Mouse (Mus musculus): ENCODE data around the gene Naa80.
A peak's percentile ranks its signal among the peaks of the same experiment; 100 is the strongest.

Naa80 gene

DNA sequence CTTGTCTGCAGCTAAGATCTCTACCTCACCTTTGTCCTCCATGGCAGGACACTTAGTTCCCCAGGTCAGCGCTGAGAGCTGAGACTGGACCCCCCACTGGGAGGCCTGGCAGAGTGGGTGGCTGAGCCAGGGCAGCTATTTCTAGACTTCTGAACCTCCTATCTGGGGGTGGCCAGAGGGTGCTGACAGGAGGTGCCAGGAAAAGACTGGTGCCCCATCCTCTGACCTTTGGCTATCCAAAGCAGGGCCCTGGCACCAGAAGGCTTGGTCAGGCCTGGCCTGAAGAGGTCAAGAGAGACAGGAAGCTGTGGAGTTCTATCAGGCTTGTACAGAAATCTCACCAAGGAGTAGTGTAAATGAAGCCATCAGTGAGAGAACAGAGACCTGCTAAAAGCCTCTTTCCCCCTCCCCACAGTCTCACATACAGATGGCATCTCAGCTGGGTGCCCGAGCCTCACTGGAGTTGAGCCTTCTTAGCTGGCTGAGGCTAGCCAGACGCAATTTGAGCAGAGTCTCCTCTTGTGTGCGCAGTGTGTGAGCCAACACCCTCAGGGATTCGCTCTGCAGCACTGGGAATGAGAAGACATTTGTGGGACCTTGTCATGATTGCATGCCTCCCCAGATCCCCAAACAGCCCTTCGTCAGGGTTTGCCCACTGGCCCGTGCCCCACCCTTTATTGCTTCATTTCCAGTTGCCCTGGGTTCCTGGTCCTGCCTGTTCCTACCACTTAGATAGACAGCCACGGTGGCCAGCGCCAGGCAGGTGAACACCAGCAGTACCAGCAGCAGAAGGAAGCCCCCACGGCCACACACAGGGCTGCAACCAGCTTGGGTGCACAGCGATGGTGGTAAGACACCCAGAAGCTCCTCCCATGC, 14.7 kb downstream of the Naa80 start:
- no peak for DNase-seq (ENCODE audit: low read depth in 2 of 2, low spot score in 2 of 2)

DNA sequence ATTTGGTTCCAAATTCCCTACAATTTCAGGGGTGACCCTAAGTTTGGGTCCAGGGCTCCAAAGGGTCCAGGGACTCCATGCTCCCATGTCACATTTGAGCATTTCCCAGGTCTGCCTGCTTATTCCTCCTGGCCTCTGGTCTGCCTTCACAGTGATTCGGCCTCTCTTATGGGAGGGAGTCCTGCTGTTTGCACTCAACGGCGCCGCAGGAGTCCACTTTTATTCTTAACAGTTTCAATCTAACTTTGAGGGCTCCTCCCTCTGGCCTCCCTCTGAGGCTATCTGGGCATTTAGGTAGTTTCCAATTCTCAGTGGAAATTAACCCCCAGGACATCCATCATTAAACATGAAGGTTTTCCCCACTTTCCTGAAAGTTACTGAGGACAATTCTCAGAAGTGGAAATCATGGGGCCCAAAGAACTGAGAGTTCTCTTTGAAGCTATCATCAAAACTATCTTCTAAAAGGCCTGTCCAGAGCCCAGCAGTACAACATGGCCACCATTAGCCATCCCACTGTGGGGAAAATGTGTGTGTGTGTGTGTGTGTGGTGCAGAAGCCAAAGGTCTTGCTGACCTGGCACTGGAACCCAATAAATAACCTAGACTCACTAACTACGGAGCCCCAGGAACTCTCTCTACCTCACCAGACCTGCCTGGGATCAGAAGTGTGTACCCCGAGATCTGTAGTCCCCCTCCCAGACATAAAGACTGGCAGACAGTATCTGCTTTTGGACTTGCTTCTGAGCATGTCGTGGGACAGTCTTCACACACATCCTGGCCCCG, 15.8 kb downstream of the Naa80 start:
- no peak for DNase-seq (ENCODE audit: low read depth in 2 of 2, low spot score in 2 of 2)

DNA sequence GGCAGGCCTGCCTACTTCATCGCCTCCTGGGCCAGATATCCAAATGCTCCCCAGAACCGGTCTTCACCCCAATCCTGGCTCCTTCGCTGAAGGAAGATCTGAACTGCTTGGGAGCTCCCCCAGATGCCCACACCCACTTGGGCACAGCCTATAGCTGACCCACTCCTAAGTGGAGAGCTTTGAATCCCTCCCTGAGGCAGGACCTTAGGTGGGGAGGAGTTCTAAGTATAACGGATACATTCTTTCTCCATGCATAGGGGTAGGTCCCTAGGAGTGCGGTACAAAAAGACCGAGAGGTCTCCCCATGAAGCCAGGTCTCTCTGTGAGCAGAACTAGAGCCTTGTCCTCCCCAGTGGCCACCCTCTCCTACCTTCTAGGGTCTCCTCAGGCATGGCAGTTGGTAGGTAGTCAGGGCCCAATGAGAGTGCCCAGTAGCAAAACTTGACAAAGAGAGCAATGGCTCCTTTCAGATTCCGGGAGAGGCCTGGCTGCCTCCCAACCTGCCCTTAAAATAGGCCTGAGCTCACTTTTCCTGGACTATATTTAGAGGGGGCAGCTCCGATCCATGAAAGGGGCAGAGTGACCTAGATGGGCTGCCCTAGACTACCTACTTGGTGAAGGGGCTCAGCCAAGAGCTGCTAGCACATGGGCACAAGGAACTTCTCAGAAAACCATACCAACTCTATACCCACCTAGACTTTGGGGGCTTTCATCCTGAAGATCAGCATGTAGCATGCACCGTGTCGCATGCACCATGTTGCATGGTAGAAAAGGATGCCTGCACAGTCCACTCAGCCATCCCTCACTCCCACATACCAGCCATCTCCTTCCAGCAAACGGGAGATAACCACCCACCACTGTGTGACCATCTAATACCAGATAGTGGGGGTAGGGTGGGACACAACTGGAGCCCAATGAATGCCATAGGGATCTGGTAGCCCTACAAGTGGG, 18.2 kb downstream of the Naa80 start:
- DNase-seq (ENCODE audit: low read depth in 2 of 2, low spot score in 2 of 2) = no peak

DNA sequence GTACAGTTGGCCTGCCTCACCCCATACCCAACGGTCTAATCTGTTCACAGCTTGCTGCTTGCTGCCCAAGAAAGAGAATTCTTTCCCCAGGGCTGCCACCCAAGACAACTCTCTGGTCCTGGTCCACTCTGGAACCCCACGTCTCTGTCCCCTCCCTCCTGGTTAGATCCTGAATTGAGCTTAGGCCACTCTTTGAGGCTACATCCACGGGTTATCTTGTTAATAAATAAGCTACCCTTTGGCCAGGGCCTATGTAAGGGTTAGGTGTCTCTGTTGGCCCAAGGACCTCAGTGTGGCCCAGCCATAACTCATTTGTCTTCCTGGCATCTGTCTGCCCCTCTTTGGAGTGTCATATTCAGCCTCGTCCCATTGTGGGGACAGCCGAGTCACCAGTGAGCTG, 19.7 kb downstream of the Naa80 start:
- no peak for DNase-seq (ENCODE audit: low read depth in 2 of 2, low spot score in 2 of 2)

DNA sequence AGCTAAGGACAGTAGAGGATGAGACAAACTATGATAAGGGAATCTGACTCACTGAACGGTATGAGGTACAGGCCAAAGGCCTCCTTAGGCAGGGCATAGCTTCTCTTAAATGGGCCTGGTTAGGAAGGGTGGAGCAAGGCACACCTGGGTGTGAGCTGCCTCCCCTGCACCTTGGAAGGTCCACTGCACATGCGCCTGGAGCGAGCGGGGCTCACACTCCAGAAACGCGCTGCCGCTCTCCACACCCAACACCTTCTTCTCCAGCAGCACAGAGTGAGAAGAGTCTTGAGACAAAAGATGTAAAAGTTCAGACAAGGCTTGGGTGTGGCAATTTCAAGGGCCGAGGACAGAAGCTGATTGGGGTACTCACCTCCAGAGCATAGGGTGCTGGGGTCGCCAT, 20.7 kb downstream of the Naa80 start:
- no peak for DNase-seq (ENCODE audit: low read depth in 2 of 2, low spot score in 2 of 2)

DNA sequence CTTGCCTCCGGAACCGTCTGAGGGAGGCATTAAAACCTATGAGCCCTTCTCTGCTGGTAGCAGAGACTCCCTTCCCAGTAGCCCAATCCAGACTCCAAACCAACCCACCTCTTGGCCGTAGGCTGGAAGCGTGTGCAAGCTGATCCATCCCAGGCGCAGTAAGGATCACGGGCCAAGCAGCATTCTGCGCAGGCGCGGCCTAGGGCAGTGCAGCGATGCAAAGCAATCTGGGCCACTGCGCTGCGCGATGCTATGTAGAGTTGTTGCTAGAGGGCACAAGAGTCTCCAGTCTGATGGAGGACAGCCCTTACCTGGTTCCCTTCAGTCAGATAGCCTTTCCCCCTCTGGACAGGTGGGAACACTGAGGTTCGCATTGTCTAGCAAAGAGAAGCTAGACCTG, 21.2 kb downstream of the Naa80 start:
- no peak for DNase-seq (ENCODE audit: low read depth in 2 of 2, low spot score in 2 of 2)

DNA sequence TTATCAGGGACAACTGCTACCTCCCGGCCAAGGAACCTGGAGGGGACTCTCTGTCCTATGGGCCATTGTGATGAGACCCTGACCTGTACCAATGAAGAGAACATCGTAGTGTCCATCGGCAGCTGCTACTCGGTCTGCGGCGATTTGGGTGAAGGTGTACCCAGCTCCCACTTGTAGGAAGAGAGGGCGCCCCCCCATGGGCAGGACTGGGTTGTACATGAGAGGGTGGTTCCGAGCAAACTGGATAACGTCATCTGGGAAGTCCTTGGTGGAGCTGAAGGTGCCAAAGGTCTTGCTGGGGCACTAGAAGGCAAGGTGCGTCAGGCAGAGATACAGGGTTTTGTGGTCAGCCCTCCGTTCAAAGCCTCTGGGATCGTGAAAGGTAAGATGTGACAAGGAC, 22.1 kb downstream of the Naa80 start:
- DNase-seq (ENCODE audit: low read depth in 2 of 2, low spot score in 2 of 2) = no peak

DNA sequence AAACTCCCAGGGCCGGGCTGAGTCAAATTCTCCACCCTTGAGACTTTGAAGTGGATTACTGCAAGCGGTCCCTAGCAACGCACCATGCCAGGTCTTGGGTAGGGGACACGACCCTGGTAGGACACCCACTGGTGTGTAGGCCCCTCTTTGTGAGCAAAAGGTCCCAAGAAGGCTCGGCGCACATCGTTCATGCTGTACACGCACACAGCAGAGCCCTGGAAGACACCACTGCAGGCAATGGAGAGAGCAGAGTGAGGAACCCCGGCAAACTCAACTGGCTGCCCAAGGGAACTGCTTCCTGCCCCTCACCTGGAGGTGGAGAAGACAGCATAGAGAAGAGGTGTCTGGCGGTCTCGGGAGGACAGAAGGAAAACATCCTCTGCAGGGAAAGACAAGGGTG, 22.6 kb downstream of the Naa80 start:
- no peak for DNase-seq (ENCODE audit: low read depth in 2 of 2, low spot score in 2 of 2)

DNA sequence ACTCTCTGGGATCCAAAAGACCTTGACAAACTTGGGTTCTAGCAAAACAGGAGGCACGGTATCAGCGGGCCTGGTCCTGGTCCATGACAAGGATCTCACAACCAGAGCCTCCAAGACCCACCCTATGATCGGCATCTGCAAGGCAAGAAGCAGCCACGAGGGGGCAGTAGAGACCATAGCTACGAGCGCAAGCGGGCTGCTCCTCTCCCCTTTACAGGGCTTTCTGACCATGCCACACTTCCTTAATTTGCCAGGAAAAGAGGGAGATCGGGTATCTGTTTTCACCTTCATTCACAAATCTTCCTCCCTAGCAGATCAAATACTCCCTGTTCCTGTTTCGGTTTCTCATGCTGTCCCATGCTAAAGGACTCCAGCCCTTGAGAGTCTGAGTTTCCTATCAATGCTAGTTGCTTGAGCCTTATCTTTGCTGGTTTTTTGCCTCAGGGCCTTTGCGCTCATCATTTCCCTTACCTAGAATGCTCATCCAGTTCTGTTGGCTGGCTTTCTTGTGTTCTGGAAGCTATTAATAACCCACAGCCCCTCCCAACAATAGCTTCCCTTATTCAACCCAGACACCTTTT, 23.5 kb downstream of the Naa80 start:
- peak; percentile 89 to 90 for DNase-seq (ENCODE audit: low read depth in 2 of 2, low spot score in 2 of 2)

DNA sequence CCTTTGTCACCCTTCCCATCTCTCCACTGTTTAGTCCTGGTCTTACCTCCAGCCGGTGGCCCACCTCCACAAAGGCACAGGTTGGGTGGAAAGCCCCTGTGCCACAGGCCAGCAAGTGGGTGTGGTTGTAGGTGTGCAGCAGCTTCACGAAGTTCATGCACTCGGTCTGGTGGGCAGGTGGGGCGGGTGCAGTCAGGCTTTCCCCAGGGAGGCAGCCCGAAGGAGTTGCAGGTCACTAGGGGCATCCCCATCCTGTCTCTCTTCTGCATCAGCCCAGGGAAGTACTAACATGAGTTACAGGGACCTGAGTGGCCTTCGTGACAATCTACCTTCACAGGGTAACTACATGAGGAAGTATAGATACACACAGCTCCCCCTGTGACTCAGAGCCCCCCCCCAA, 24.6 kb downstream of the Naa80 start:
- no peak for DNase-seq (ENCODE audit: low read depth in 2 of 2, low spot score in 2 of 2)

DNA sequence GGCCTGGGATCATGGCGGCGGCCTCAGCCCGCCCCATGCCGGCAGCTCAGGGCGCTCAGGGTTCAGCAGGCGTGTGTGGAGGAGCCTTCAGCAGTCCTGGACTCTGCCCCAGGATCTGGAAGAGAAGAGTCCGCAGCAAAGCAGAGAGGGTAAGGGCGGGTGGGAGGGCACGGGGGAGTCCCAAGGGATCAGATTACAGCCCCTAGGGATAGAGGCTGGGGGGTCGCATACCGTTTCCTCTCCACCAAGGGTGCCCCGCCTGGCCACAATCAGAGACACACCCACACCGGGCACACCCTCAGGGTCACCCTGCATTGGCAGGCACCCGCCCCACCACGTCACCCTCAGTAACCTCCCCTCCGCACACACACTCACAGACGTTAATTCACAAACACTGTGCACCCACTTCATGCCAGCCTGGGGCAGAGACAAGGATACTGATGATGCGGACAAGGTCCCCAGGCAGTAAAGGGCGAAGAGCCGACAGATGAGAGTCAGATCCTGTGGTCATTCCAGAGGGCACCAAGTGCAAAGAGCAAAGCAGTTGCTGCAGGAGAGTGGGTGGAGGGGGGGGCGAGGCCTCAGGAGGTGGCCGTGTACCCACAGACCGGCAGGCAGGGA, 26.5 kb downstream of the Naa80 start:
- no peak for DNase-seq (ENCODE audit: low read depth in 2 of 2, low spot score in 2 of 2)

DNA sequence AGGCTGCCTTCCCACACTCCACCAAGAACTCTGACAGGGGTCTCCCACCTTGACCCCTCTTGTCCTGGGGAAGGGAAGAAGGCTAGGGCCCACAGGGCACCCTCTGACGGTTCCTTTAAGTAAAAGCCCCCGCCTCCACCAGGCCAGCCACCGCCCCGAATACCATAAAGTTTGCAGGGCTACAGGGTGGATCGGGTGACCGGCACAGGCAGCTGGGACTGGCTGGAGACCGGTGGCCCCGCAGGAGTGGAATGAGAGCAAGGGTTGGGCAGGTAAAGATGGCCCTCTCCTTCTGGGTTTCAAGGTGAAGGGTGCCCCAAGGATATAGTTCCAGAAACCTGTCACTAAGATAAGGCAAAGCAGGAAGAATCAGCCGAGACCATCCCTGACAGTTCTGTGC, 27.9 kb downstream of the Naa80 start:
- no peak for DNase-seq (ENCODE audit: low read depth in 2 of 2, low spot score in 2 of 2)

DNA sequence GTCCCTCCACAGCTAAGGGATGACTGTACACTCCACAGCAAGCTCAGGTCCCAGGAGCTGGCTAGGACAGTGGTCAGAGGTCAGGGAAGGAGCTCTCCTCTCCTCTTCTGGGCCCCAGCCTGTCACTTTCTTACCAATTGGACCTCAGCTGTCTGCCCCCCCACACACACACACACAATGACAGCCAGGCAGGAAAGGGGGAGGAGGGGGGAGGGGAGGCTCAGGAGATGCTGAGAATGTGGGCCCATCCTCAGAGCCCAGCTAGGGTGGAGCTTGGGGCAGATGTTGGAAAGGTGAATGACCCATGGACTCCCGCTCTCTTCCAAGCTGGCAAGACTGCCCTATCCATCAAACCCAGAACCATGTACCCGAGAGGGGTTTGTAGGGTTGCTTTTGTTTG, 28.3 kb downstream of the Naa80 start:
- DNase-seq (ENCODE audit: low read depth in 2 of 2, low spot score in 2 of 2) = no peak

DNA sequence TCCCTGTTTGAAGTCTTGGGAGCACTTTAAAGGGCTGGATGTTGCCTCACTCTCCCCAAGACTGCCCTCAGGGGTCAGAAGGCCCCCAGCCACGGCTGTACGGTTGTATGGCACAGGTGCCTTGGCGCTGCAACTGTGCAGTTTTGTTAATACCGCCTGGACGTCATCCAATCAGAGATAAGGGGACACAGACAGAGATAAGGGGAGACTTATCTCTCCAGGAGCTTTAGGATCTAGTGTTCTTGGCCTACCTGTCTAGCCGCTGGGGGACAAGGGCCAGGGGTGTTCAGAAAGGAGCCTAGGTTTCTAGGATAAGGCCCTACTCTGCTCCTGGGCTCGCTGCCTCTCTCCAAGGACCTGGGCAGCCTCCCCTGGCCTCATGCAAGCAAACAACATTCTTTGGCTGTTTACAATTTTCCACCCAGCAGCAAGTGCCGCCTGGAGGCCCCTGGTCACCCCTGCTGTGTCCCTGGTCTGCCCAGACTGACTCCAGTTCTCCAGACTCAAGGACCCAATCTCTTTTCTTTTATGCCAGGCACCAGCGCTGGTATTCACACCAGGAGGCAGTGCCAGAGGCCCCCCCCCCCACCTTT, 29.1 kb downstream of the Naa80 start:
- DNase-seq (ENCODE audit: low read depth in 2 of 2, low spot score in 2 of 2) = no peak

DNA sequence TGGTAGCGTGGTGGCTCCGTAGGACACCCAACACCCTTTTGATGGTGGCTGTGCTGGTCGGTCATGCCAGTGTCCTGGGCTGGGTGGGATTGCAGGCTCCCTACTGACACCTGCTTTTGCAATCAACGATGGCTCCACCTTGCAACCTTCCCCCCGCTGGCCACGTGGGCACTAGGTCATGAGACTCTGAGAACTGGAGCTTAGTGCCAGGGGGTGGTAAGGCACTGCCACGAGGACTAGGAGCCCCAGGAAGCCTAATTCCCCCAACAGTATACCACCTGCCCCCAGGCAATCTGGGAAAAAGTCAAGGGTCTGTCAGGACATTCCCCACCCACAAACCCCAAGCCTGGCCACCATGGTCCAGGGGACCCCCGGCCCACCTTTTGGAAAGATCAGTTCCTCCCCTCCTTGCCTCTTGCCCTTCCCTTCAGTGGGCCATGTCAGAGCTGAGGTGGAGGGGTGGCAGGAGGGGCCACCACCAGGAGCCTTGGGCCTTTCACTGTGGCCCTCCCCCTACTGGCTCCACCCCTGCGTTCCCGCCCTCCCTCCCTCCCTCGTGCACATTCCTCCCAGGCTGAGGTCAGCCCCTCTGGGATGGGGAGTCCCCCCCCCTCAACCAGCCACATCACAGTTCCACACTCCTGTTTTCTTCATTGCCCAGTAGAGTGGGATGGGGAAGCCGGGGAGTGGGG, 30.2 kb downstream of the Naa80 start, which contains the start of gene Sema3b:
Sema3b (minus strand) TSS at position 489 of the 692 bp plus-strand sequence.
- no peak for DNase-seq (ENCODE audit: low read depth in 2 of 2, low spot score in 2 of 2)

DNA sequence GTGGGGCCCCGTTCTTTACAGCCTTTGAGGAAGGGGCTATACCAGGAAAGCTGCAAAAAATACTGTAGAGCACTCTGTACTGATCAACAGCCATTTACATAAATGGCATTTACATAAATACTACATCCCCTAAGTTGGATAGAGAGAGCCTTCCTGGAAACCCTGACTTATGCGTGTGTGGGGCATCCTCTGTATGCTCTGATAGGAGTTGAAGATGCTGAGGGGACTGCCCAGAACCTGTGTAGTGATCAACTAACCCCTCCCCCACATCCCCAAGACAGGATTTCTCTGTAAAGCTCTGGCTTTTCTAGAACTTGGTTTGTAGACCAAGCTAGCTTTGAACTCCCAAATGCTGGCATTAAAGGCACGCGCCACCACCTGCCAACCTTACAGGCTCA, 30.7 kb downstream of the Naa80 start:
- DNase-seq (ENCODE audit: low read depth in 2 of 2, low spot score in 2 of 2) = no peak

DNA sequence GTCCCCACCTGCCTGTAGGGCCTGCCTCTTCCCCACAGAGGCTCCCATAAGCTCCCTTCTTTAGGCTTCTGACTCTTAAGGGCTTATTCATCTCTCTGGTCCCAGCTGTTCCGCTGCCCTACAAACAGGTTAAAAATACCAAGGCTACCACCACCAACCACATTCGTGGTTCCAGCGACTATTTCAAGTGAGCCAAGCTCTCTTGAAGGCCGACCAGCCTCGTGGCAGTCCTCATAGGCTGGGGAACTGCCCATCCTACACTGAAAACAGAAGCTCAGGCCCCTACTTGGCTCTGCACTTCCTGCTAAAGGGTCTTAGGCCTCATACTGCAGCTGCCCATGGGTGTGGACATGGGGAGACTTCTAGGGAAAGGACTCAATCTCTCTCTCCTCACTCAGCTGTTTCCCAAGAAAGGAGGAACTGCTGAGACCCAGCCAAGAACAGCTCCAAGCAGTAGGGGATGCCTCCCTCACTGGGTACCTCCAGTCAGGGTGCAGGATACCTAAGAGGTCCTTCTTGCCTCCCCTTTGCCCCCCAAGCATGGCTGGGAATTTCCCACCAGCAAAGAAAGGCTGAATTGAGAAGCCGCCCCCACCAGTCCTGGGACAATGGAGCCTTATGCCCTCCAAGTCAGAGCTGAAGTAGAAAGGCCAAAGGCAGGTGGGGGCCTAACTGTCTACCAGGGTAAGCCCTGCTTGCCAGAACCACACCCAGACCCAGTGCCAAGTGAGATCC, 32.9 kb downstream of the Naa80 start:
- no peak for DNase-seq (ENCODE audit: low read depth in 2 of 2, low spot score in 2 of 2)

DNA sequence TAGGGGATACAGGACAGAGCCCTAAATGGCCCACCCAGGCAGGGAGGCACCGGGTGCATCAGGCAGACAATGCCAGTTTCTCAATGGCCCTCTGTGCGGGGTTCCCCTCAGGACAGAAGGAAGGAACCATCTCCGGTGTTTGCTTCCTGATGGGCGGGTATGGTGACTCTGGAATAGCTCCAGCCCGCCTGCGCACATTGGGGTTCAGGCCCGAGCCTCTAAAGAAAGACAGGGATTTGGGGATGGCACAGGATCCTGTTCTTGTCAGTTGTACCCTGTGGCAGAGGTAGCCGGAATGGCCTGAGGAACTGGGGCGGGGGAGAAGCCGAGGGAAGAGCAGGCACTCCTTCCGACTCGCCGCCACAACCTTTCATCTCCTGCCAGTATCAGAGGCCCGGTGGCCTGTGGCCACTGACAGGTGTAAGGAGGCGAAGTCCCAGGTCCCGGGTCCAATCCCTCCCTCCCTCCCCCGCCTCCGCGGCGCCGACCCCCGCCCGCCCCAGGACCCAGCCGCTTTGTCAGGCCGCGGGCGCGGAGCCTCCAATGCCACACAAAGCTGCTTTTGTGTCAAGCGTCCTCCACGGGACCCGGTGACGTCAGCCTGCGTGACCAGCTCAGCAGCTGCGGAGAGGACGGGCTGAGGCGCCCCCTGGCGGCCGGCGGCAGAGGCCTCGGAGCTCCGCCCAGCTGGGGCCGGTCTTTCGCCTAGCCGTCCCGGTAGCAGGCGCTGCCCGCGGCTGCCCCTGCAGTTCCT, 33.7 kb downstream of the Naa80 start:
- DNase-seq (ENCODE audit: low read depth in 2 of 2, low spot score in 2 of 2) = peak; percentile 95 to 96

All from CD8-positive naive resting alpha-beta T cell, adult 2 months (primary cell).